Mouse (Mus musculus) liver, adult 2 months (tissue): ENCODE data around the gene Rpl12.

ENCODE experiments used
- CTCF ChIP-seq: fragments of 200-500 bp; IDR thresholded peaks from 2 replicates; pipeline ENCODE4 v1.5.1; 2011; ENCODE audit warnings: low read depth, low read length, control low read depth
- POLR2A ChIP-seq: fragments of 200-500 bp; IDR thresholded peaks from 2 replicates; pipeline ENCODE4 v1.6.1; 2011; ENCODE audit warnings: low read length, control low read depth; ENCODE audit not compliant: insufficient read depth; ENCODE audit errors: extremely low read depth

- TF ChIP-seq POLR2A, result no peak
- peak; percentile 95 for TF ChIP-seq CTCF
Measured at GRCm38 (mm10) chr2:32928235-32928946, 33.0 kb upstream of the Rpl12 start.
